Mouse (Mus musculus): Measurements from ENCODE around the gene Ak2.

The Ak2 gene

GRCm38 (mm10) chr4:129048501-129049305 is 56.9 kb downstream of the Ak2 start:
- DNase-seq (ENCODE audit: low read depth) = peak; percentile 59

- DNase-seq (ENCODE audit: low read depth) = peak; percentile 71
Measured at GRCm38 (mm10) chr4:129049306-129050011, 57.7 kb downstream of the Ak2 start.

GRCm38 (mm10) chr4:129050365-129050764 is 58.6 kb downstream of the Ak2 start:
- no peak for DNase-seq (ENCODE audit: low read depth)

- DNase-seq (ENCODE audit: low read depth) = no peak
Measured at GRCm38 (mm10) chr4:129050901-129051417, 59.2 kb downstream of the Ak2 start.

- DNase-seq (ENCODE audit: low read depth) = no peak
Measured at GRCm38 (mm10) chr4:129051461-129052183, 59.9 kb downstream of the Ak2 start.

GRCm38 (mm10) chr4:129054757-129055156 is 63.0 kb downstream of the Ak2 start:
- DNase-seq (ENCODE audit: low read depth) = no peak

- no peak for DNase-seq (ENCODE audit: low read depth)
Measured at GRCm38 (mm10) chr4:129055562-129055961, 63.8 kb downstream of the Ak2 start.

GRCm38 (mm10) chr4:129057533-129058206 is 65.9 kb downstream of the Ak2 start:
- peak; percentile 96 for DNase-seq (ENCODE audit: low read depth)

GRCm38 (mm10) chr4:129058207-129059092 is 66.7 kb downstream of the Ak2 start, which contains the start of gene Rnf19b:
Rnf19b (plus strand) TSS chr4:129058271.
- peak; percentile 63 for DNase-seq (ENCODE audit: low read depth)

- DNase-seq (ENCODE audit: low read depth) = peak; percentile 76
Measured at GRCm38 (mm10) chr4:129059125-129059551, 67.4 kb downstream of the Ak2 start.

- DNase-seq (ENCODE audit: low read depth) = peak; percentile 84
Measured at GRCm38 (mm10) chr4:129059922-129060321, 68.2 kb downstream of the Ak2 start.
